Mouse (Mus musculus) megakaryocyte, adult 5-6 weeks (primary cell): ENCODE results near the gene Chmp5. TPM values are rescaled to one million over a fixed set of nuclear protein-coding genes. Genes with fewer than 3 reads are reported as not detected.
"Not testable (repeated sequence)": the region's sequence is repeated elsewhere in the genome, so short reads cannot be mapped to it uniquely, and the experiment has no call there.

Source experiments
- ATAC-seq: 2 replicates; pipeline ENCODE4 v1.8.0; 2016; ENCODE audit warnings: mild to moderate bottlenecking, inconsistent platforms; ENCODE audit not compliant: poor library complexity, severe bottlenecking
- total RNA-seq, 2 experiments: library from RNA; stranded (forward) in 1 of 2; stranded (reverse) in 1 of 2; fragments of 153-499, 151-499 nt in 1 of 2; fragments of 221-1000, 200-1000 nt in 1 of 2; gene quantifications; 2 replicates each; pipeline versions ENCODE4 v1.2.3 to v1.2.4; 2015 to 2017

Gene Chmp5
- total RNA-seq (2015), result 94.5 and 109 TPM in 2 replicates
- total RNA-seq (2017), result 150 and 185 TPM in 2 replicates

GRCm38 (mm10) chr4:40948160-40948708, at the start of gene Chmp5, which contains the start of gene Bag1:
Gene Chmp5 (plus strand): TSS chr4:40948407.
Gene Bag1 (minus strand): TSS chr4:40948294.
- peak; percentile 97 for ATAC-seq

GRCm38 (mm10) chr4:40898476-40899044, 49.6 kb upstream of the Chmp5 start:
- ATAC-seq, result no peak

- ATAC-seq, result no peak
Measured at GRCm38 (mm10) chr4:40899264-40899663, 48.9 kb upstream of the Chmp5 start.

GRCm38 (mm10) chr4:40900071-40900470, 48.1 kb upstream of the Chmp5 start:
- ATAC-seq, result no peak

- ATAC-seq, result no peak
Measured at GRCm38 (mm10) chr4:40900612-40901011, 47.6 kb upstream of the Chmp5 start.

GRCm38 (mm10) chr4:40906298-40906697, 41.9 kb upstream of the Chmp5 start:
- peak; percentile 72 for ATAC-seq

- ATAC-seq, result no peak
Measured at GRCm38 (mm10) chr4:40908261-40908969, 39.8 kb upstream of the Chmp5 start.

- no peak for ATAC-seq
Measured at GRCm38 (mm10) chr4:40914287-40914867, 33.8 kb upstream of the Chmp5 start.

- ATAC-seq, result no peak
Measured at GRCm38 (mm10) chr4:40915947-40916346, 32.3 kb upstream of the Chmp5 start.

GRCm38 (mm10) chr4:40916592-40917155, 31.5 kb upstream of the Chmp5 start:
- no peak for ATAC-seq

- ATAC-seq, result no peak
Measured at GRCm38 (mm10) chr4:40919785-40920184, 28.4 kb upstream of the Chmp5 start, which contains the start of gene Spink4. Gene Spink4 (plus strand): TSS chr4:40920052.

- ATAC-seq, result no peak
Measured at GRCm38 (mm10) chr4:40920576-40920975, 27.6 kb upstream of the Chmp5 start.

GRCm38 (mm10) chr4:40921288-40921687, 26.9 kb upstream of the Chmp5 start:
- ATAC-seq, result no peak

GRCm38 (mm10) chr4:40923087-40923651, 25.0 kb upstream of the Chmp5 start:
- no peak for ATAC-seq

GRCm38 (mm10) chr4:40925568-40925967, 22.6 kb upstream of the Chmp5 start:
- no peak for ATAC-seq

GRCm38 (mm10) chr4:40929046-40929445, 19.2 kb upstream of the Chmp5 start:
- ATAC-seq, result no peak

GRCm38 (mm10) chr4:40933694-40934093, 14.5 kb upstream of the Chmp5 start:
- ATAC-seq, result no peak

- not testable (repeated sequence) for ATAC-seq
Measured at GRCm38 (mm10) chr4:40934369-40934768, 13.8 kb upstream of the Chmp5 start.

GRCm38 (mm10) chr4:40936175-40936839, 11.9 kb upstream of the Chmp5 start:
- ATAC-seq, result no peak

- no peak for ATAC-seq
Measured at GRCm38 (mm10) chr4:40938793-40939192, 9.4 kb upstream of the Chmp5 start.
